Mouse (Mus musculus) ES-E14 (cell line): ENCODE data around the gene Tbx4. TPM values are rescaled to one million over a fixed set of nuclear protein-coding genes. Genes with fewer than 3 reads are reported as not detected.

Experiments used
- DNase-seq: peaks from one replicate; pipeline ENCODE4 v3.0.0-alpha.2; 2013; ENCODE audit warnings: low read depth, low spot score
- H3K27ac ChIP-seq: 2 replicates; pipeline ENCODE4 v1.5.1; 2012; ENCODE audit warnings: low read depth, mild to moderate bottlenecking, low read length, moderate library complexity, mixed read lengths; ENCODE audit not compliant: poor library complexity, insufficient read depth, severe bottlenecking
- H3K36me3 ChIP-seq: 2 replicates; pipeline ENCODE4 v1.6.1; 2012; ENCODE audit warnings: mild to moderate bottlenecking, low read length, moderate library complexity, mixed read lengths; ENCODE audit not compliant: control insufficient read depth, poor library complexity, insufficient read depth, severe bottlenecking
- H3K4me1 ChIP-seq, 2 experiments: fragments of 150-350 bp in 1 of 2; sonication (generic) in 1 of 2; 2 replicates each; pipeline ENCODE4 v1.6.1; 2012; ENCODE audit warnings: low read length in 2 of 2, mild to moderate bottlenecking in 1 of 2, mixed read lengths in 1 of 2; ENCODE audit not compliant: control insufficient read depth in 2 of 2, insufficient read depth in 2 of 2, poor library complexity in 1 of 2
- H3K4me3 ChIP-seq, 2 experiments: fragments of 150-350 bp in 1 of 2; sonication (generic) in 1 of 2; 2 replicates each; pipeline ENCODE4 v1.5.1; 2012; ENCODE audit warnings: low read length in 2 of 2, low read depth in 1 of 2, mild to moderate bottlenecking in 1 of 2, mixed read lengths in 1 of 2; ENCODE audit not compliant: insufficient read depth in 1 of 2, poor library complexity in 1 of 2, severe bottlenecking in 1 of 2
- H3K9ac ChIP-seq: 2 replicates; pipeline ENCODE4 v1.6.1; 2012; ENCODE audit warnings: low read depth, mild to moderate bottlenecking, low read length, mixed read lengths; ENCODE audit not compliant: poor library complexity, insufficient read depth, severe bottlenecking
- H3K9me3 ChIP-seq: fragments of 150-350 bp; sonication (generic); 2 replicates; pipeline ENCODE4 v1.6.1; 2012; ENCODE audit warnings: low read depth, mild to moderate bottlenecking, low read length; ENCODE audit not compliant: control insufficient read depth, insufficient read depth
- CHD2 ChIP-seq: IDR thresholded peaks from 2 replicates; pipeline ENCODE4 v1.6.1; 2014; ENCODE audit warnings: mild to moderate bottlenecking, low read depth, low read length, inconsistent platforms
- HCFC1 ChIP-seq: IDR thresholded peaks from 2 replicates; pipeline ENCODE4 v1.6.1; 2012; ENCODE audit warnings: low read length, inconsistent platforms, borderline replicate concordance; ENCODE audit not compliant: insufficient read depth
- MAFK ChIP-seq: IDR thresholded peaks from 2 replicates; pipeline ENCODE4 v1.6.1; 2014; ENCODE audit warnings: mild to moderate bottlenecking, low read depth, low read length, inconsistent platforms; ENCODE audit not compliant: insufficient read depth
- ZC3H11A ChIP-seq: IDR thresholded peaks from 2 replicates; pipeline ENCODE4 v1.6.1; 2012; ENCODE audit warnings: low read depth, mild to moderate bottlenecking, inconsistent platforms, low read length, borderline replicate concordance
- ZNF384 ChIP-seq: IDR thresholded peaks from 2 replicates; pipeline ENCODE4 v1.6.1; 2012; ENCODE audit warnings: low read depth, low read length, inconsistent platforms
- in situ Hi-C, 2 experiments: fragments of 600-800 bp; cut with MboI; formaldehyde crosslinking; loops; one replicate each; pipeline ENCODE4 v1.15.1; 2025; ENCODE audit warnings: low sequenced_read_pairs in 2 of 2, inconsistent platforms in 1 of 2; ENCODE audit not compliant: unreplicated experiment in 2 of 2
- total RNA-seq: library from RNA; depleted of rRNA; stranded (reverse); fragments of 300-350 nt; gene quantifications from 2 replicates; pipeline ENCODE4 v1.2.3, GENCODE M21; 2012

The Tbx4 gene
- total RNA-seq, 1 experiment: 0.76 TPM

DNA sequence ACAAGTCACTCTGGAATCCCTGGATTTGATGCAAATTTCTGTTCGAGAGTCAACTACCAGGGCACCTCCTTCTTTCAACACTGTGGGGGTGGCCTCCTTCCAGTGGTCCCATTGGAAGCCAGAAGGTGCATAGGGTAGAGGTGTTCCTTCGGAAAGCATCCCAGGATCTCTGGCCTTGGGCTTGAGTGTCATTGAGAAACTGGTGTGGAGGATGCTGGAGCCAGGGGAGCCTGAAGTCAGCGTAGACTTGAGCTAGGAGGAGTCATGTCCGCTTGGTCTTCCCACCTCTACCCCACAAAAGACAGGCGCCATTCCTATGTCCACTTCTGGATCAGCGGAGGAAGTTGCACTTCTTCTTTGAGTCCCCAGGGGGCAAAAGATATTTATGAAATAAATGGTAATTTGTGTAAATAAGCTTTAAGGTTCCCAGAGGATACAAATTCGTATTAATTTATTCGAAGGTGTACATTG is 45.0 kb upstream of the Tbx4 start:
- DNase-seq: no peak
- no peak overlapping the region for H3K27ac ChIP-seq

DNA sequence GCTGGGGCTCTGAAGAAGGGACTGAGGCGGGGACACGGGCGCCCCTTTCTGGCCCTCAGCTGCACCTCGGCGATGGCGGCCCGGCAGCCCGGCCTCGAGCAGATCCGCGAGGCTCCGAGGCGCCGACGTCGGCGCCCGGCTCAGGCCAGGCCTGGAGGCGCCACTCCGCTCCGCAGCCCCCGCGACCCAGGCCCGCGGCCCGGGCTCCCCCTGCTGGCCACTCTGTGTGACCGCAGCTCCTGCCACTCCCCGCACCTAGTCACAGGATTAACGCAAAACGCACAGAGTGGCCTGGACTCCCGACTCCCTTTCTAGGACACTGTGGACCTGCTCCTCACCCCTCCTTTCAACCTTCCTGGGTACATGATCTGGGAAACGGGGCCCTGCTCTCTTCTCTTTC is 44.2 kb upstream of the Tbx4 start:
- DNase-seq: no peak
- Histone ChIP-seq H3K4me1 (peaks cover 0 to 6% of the 10 kb centered on the region in 2 experiments; a peak in 1 of 4 replicates), H3K27ac (no peak overlapping the region), H3K9me3 (no peaks in the 10 kb centered on the region), H3K9ac (peak overlapping the region; percentile 25; the same call in 1 of the 2 replicates), H3K36me3 (no peaks in the 10 kb centered on the region), H3K4me3 (peak overlapping the region; percentile 42 to 43)
- in situ Hi-C loops: loop anchor here in 1 of 2 experiments (5.0 kb wide), 1 partner anchor 45 kb away; the partner anchor contains the start of gene Tbx4
- no peak for TF ChIP-seq ZNF384
- TF ChIP-seq HCFC1: no peak
- no peak for TF ChIP-seq CHD2
- no peak for TF ChIP-seq MAFK
- TF ChIP-seq ZC3H11A: no peak

More for the DNA sequence above, 45.0 kb upstream of the Tbx4 start:
- Histone ChIP-seq H3K9ac (no peak overlapping the region), H3K4me3 (peak overlapping the region in 1 of 2 experiments; percentile 43; a peak in 1 of 4 replicates), H3K36me3 (no peaks in the 10 kb centered on the region), H3K9me3 (no peaks in the 10 kb centered on the region), H3K4me1 (peaks cover 0 to 8% of the 10 kb centered on the region in 2 experiments; a peak in 1 of 4 replicates)
- TF ChIP-seq MAFK: no peak
- TF ChIP-seq ZC3H11A: no peak
- no peak for TF ChIP-seq CHD2
- no peak for TF ChIP-seq ZNF384
- no peak for TF ChIP-seq HCFC1
- in situ Hi-C loops: loop anchor here in 1 of 2 experiments (5.0 kb wide), 1 partner anchor 46 kb away; the partner anchor contains the start of gene Tbx4

DNA sequence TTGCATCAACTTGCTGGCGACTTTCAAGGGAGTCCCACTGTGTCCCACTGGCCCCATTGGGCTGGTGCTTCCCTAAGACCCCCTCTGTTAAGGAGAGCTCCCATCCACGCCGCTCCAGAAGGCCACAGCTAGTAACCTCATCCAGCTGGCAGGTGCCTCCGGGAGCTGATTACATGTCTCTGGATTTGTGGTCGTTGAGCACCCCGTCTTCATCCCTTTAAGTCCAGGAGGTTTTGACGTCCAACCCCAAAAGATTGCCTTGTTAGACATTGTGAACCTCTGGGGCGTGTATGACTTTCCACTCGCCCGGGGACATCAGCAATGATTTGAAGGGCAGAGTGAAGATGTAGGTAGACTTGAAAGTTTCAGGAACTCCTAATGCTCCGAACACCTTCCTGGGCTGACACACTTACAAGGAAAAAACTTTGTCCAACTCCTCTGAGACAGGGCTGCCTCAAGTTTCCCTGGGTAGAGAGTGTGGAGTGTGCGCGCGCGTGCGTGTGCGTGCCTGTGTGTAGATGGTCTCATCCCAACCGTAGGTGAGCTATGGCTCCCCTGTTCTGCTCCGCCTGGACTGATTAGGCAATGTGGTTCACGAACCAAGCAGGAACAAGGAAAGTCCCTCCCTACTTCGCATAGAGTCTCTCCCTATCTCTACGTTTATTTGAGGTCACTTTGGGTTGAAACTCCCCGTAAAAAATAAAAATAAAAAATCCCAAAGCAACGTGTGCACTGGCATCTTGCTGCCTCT is 43.5 kb upstream of the Tbx4 start:
- no peak overlapping the region for H3K27ac ChIP-seq
- H3K36me3 ChIP-seq: no peaks in the 10 kb centered on the region
- no peak for DNase-seq
- H3K9me3 ChIP-seq: no peaks in the 10 kb centered on the region
- peak overlapping the region; percentile 69 to 78; a peak in 2 of 4 replicates for H3K4me3 ChIP-seq
- no peak overlapping the region for H3K9ac ChIP-seq
- in situ Hi-C loops: loop anchor here in 1 of 2 experiments (5.0 kb wide), 1 partner anchor 45 kb away; the partner anchor contains the start of gene Tbx4
- no peak for TF ChIP-seq HCFC1
- no peak for TF ChIP-seq ZNF384
- H3K4me1 ChIP-seq: peaks cover 0 to 4% of the 10 kb centered on the region in 2 experiments; a peak in 1 of 4 replicates

DNA sequence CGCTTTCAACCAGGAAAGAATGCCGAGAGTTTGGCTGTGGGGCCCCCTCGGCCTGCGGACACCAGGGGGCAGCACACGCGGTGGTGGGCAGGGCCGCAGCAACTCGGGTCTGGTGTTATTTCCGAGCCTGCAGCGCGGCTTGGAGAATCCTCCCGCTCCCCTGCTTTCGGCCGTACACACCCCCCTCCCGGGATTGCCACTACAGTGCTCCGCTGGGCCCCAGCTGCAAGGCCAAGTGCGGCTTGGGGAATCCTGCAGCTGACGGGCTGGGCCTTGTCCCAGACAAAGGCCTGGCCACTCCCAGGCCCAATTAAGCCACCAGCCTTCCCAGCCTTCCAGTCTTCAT is 42.9 kb upstream of the Tbx4 start:
- Histone ChIP-seq H3K36me3 (no peaks in the 10 kb centered on the region), H3K9ac (no peak overlapping the region), H3K27ac (no peak overlapping the region), H3K4me1 (peaks cover 0 to 2% of the 10 kb centered on the region in 2 experiments; a peak in 1 of 4 replicates), H3K4me3 (peak overlapping the region; percentile 69 to 78), H3K9me3 (no peaks in the 10 kb centered on the region)
- DNase-seq: no peak
- in situ Hi-C loops: loop anchor here in 1 of 2 experiments (5.0 kb wide), 1 partner anchor 44 kb away; the partner anchor contains the start of gene Tbx4
- TF ChIP-seq MAFK: no peak
- TF ChIP-seq ZNF384: no peak
- no peak for TF ChIP-seq ZC3H11A
- no peak for TF ChIP-seq CHD2
- no peak; the same call in 1 of the 2 replicates for TF ChIP-seq HCFC1
